Mouse (Mus musculus) heart, embryonic 15.5 days (tissue): Measurements from ENCODE around the gene Susd4. TPM values are rescaled to one million over a fixed set of nuclear protein-coding genes. Genes with fewer than 3 reads are reported as not detected.
A peak's percentile ranks its signal among the peaks of the same experiment; 100 is the strongest.

ENCODE experiments used
- ATAC-seq: fragments of 200-750 bp; cut with Nextera tagmentation; replicated peaks from 2 replicates; pipeline ENCODE4 v1.8.0; 2017; ENCODE audit warnings: low read depth, moderate TSS enrichment; ENCODE audit not compliant: insufficient number of reproducible peaks, insufficient read depth, low FRiP score
- H3K27ac ChIP-seq: fragments of 300-500 bp; sonication (generic); 2 replicates; pipeline ENCODE4 v1.5.1; 2015; ENCODE audit warnings: mild to moderate bottlenecking, inconsistent platforms
- H3K27me3 ChIP-seq: fragments of 300-500 bp; sonication (generic); 2 replicates; pipeline ENCODE4 v1.6.1; 2015; ENCODE audit warnings: inconsistent platforms
- H3K36me3 ChIP-seq: fragments of 300-500 bp; sonication (generic); 2 replicates; pipeline ENCODE4 v1.6.1; 2015; ENCODE audit warnings: mild to moderate bottlenecking, inconsistent platforms
- H3K4me1 ChIP-seq: fragments of 300-500 bp; sonication (generic); replicated peaks from 2 replicates; pipeline ENCODE4 v1.6.1; 2015; ENCODE audit warnings: inconsistent platforms
- H3K4me2 ChIP-seq: fragments of 300-500 bp; sonication (generic); 2 replicates; pipeline ENCODE4 v1.6.1; 2015; ENCODE audit warnings: inconsistent platforms, mild to moderate bottlenecking, moderate library complexity
- H3K4me3 ChIP-seq: fragments of 300-500 bp; sonication (generic); 2 replicates; pipeline ENCODE4 v1.5.1; 2015; ENCODE audit warnings: mild to moderate bottlenecking, inconsistent platforms
- H3K9ac ChIP-seq: fragments of 300-500 bp; sonication (generic); 2 replicates; pipeline ENCODE4 v1.6.1; 2015; ENCODE audit warnings: mild to moderate bottlenecking, inconsistent platforms
- H3K9me3 ChIP-seq: fragments of 300-500 bp; sonication (generic); replicated peaks from 2 replicates; pipeline ENCODE4 v1.6.1; 2016; ENCODE audit warnings: inconsistent platforms
- WGBS: fragments of 180-500 bp; shearing (Covaris S2); methylation state at CpG from one replicate; pipeline ENCODE4 v1.1.7; 2015; ENCODE audit warnings: mixed read lengths; 5-methylcytosine and 5-hydroxymethylcytosine counted together
- polyA plus RNA-seq: library from polyadenylated mRNA; unstranded; fragments of >200 nt; fragmentation: Nextera tagmentation; extraction: Ambion mirVana; gene quantifications from 2 replicates; pipeline ENCODE4 v1.2.1, GENCODE M21; 2015

Susd4 gene
- polyA plus RNA-seq, 1 experiment from 2014 or later, result 4.1 TPM

GRCm38 (mm10) chr1:182818931-182819330 is 55.3 kb downstream of the Susd4 start:
- Histone ChIP-seq H3K27me3 (no peaks in the 10 kb centered on the region), H3K4me2 (no peak overlapping the region), H3K4me3 (no peak overlapping the region), H3K4me1 (peaks cover 25% of the 10 kb centered on the region), H3K9me3 (no peaks in the 10 kb centered on the region), H3K9ac (no peak overlapping the region), H3K36me3 (no peaks in the 10 kb centered on the region), H3K27ac (no peak overlapping the region)
- peak; percentile 12; the same call in 1 of the 2 replicates for ATAC-seq
- WGBS, result 30% methylated on average over 10 of the region's 10 CpGs

- no peak overlapping the region for H3K4me3 ChIP-seq
- H3K4me1 ChIP-seq, result peaks cover 9% of the 10 kb centered on the region
- no peaks in the 10 kb centered on the region for H3K9me3 ChIP-seq
- no peak overlapping the region for H3K4me2 ChIP-seq
- no peak overlapping the region for H3K27ac ChIP-seq
- no peak for ATAC-seq
- WGBS, result 64% methylated on average over 10 of the region's 10 CpGs
- H3K9ac ChIP-seq, result no peak overlapping the region
- H3K36me3 ChIP-seq, result no peaks in the 10 kb centered on the region
- H3K27me3 ChIP-seq, result no peaks in the 10 kb centered on the region
These were observed 59.1 kb downstream of the Susd4 start for GRCm38 (mm10) chr1:182822729-182823128.

GRCm38 (mm10) chr1:182823723-182824421 is 60.2 kb downstream of the Susd4 start:
- peaks cover 3% of the 10 kb centered on the region for H3K4me1 ChIP-seq

GRCm38 (mm10) chr1:182826557-182826956 is 62.9 kb downstream of the Susd4 start:
- WGBS, result 73% methylated on average over 3 of the region's 3 CpGs
- no peak for ATAC-seq

More at GRCm38 (mm10) chr1:182823723-182824421, 60.2 kb downstream of the Susd4 start:
- Histone ChIP-seq H3K9ac (no peak overlapping the region), H3K4me2 (no peak overlapping the region), H3K36me3 (no peaks in the 10 kb centered on the region), H3K9me3 (no peaks in the 10 kb centered on the region), H3K4me3 (no peak overlapping the region), H3K27me3 (no peaks in the 10 kb centered on the region), H3K27ac (no peak overlapping the region)
- no peak for ATAC-seq
- WGBS, result 67% methylated on average over 21 of the region's 21 CpGs

GRCm38 (mm10) chr1:182838061-182838460 is 74.4 kb downstream of the Susd4 start:
- Histone ChIP-seq H3K36me3 (no peaks in the 10 kb centered on the region), H3K9me3 (no peaks in the 10 kb centered on the region), H3K4me2 (no peak overlapping the region), H3K4me3 (no peak overlapping the region), H3K4me1 (peaks cover 3% of the 10 kb centered on the region; the same call in 1 of the 2 replicates), H3K27ac (no peak overlapping the region), H3K9ac (no peak overlapping the region), H3K27me3 (no peaks in the 10 kb centered on the region)
- WGBS, result 77% methylated on average over 6 of the region's 6 CpGs
- no peak for ATAC-seq

More at GRCm38 (mm10) chr1:182826557-182826956, 62.9 kb downstream of the Susd4 start:
- H3K4me2 ChIP-seq, result no peak overlapping the region
- no peaks in the 10 kb centered on the region for H3K9me3 ChIP-seq
- H3K27ac ChIP-seq, result no peak overlapping the region
- H3K27me3 ChIP-seq, result no peaks in the 10 kb centered on the region
- H3K36me3 ChIP-seq, result no peaks in the 10 kb centered on the region
- H3K9ac ChIP-seq, result no peak overlapping the region
- no peak overlapping the region for H3K4me3 ChIP-seq
- no peaks in the 10 kb centered on the region for H3K4me1 ChIP-seq

GRCm38 (mm10) chr1:182839332-182839929 is 75.8 kb downstream of the Susd4 start:
- H3K27ac ChIP-seq, result no peak overlapping the region
- no peak overlapping the region for H3K4me2 ChIP-seq
- peaks cover 3% of the 10 kb centered on the region; the same call in 1 of the 2 replicates for H3K4me1 ChIP-seq
- no peaks in the 10 kb centered on the region for H3K9me3 ChIP-seq
- H3K9ac ChIP-seq, result no peak overlapping the region
- H3K4me3 ChIP-seq, result no peak overlapping the region
- H3K27me3 ChIP-seq, result no peaks in the 10 kb centered on the region
- H3K36me3 ChIP-seq, result no peaks in the 10 kb centered on the region
- ATAC-seq, result no peak; the same call in 1 of the 2 replicates
- 81% methylated on average over 4 of the region's 4 CpGs for WGBS

GRCm38 (mm10) chr1:182840011-182840410 is 76.4 kb downstream of the Susd4 start:
- H3K27ac ChIP-seq, result no peak overlapping the region
- no peak overlapping the region for H3K4me3 ChIP-seq
- no peaks in the 10 kb centered on the region for H3K27me3 ChIP-seq
- H3K4me1 ChIP-seq, result peaks cover 3% of the 10 kb centered on the region; the same call in 1 of the 2 replicates
- H3K4me2 ChIP-seq, result no peak overlapping the region
- no peak for ATAC-seq
- 58% methylated on average over 6 of the region's 6 CpGs for WGBS
- H3K36me3 ChIP-seq, result no peaks in the 10 kb centered on the region
- no peak overlapping the region for H3K9ac ChIP-seq
- H3K9me3 ChIP-seq, result no peaks in the 10 kb centered on the region

GRCm38 (mm10) chr1:182840606-182841005 is 76.9 kb downstream of the Susd4 start:
- 87% methylated on average over 6 of the region's 6 CpGs for WGBS
- no peak overlapping the region for H3K9ac ChIP-seq
- no peak overlapping the region for H3K4me3 ChIP-seq
- no peak for ATAC-seq
- no peaks in the 10 kb centered on the region for H3K36me3 ChIP-seq
- no peaks in the 10 kb centered on the region for H3K27me3 ChIP-seq
- no peak overlapping the region for H3K4me2 ChIP-seq
- peaks cover 3% of the 10 kb centered on the region; the same call in 1 of the 2 replicates for H3K4me1 ChIP-seq
- no peak overlapping the region for H3K27ac ChIP-seq
- no peaks in the 10 kb centered on the region for H3K9me3 ChIP-seq

- 0 out of 2 replicates have a peak, but pooled peaks cover 3% of the 10 kb centered on the region for H3K4me1 ChIP-seq
- H3K36me3 ChIP-seq, result no peaks in the 10 kb centered on the region
- H3K9me3 ChIP-seq, result no peaks in the 10 kb centered on the region
- no peak overlapping the region for H3K4me3 ChIP-seq
- no peak overlapping the region for H3K4me2 ChIP-seq
- no peaks in the 10 kb centered on the region for H3K27me3 ChIP-seq
- H3K27ac ChIP-seq, result no peak overlapping the region
- ATAC-seq, result no peak
- WGBS, result 35% methylated on average over 12 of the region's 12 CpGs
- H3K9ac ChIP-seq, result no peak overlapping the region
These were observed 85.9 kb downstream of the Susd4 start for GRCm38 (mm10) chr1:182849556-182849955.

- 74% methylated on average over 1 of the region's 1 CpGs for WGBS
- Histone ChIP-seq H3K4me3 (no peak overlapping the region), H3K27ac (no peak overlapping the region), H3K4me2 (no peak overlapping the region), H3K27me3 (no peaks in the 10 kb centered on the region), H3K36me3 (no peaks in the 10 kb centered on the region), H3K9me3 (no peaks in the 10 kb centered on the region), H3K4me1 (0 out of 2 replicates have a peak, but pooled peaks cover 3% of the 10 kb centered on the region), H3K9ac (no peak overlapping the region)
- ATAC-seq, result no peak
These were observed 86.4 kb downstream of the Susd4 start for GRCm38 (mm10) chr1:182850080-182850479.

GRCm38 (mm10) chr1:182852158-182852557 is 88.5 kb downstream of the Susd4 start:
- H3K4me1 ChIP-seq, result 0 out of 2 replicates have a peak, but pooled peaks cover 3% of the 10 kb centered on the region
- no peaks in the 10 kb centered on the region for H3K27me3 ChIP-seq
- no peak overlapping the region for H3K9ac ChIP-seq
- ATAC-seq, result no peak
- no peaks in the 10 kb centered on the region for H3K36me3 ChIP-seq
- no peak overlapping the region for H3K27ac ChIP-seq
- H3K4me2 ChIP-seq, result no peak overlapping the region
- no peaks in the 10 kb centered on the region for H3K9me3 ChIP-seq
- 60% methylated on average over 6 of the region's 6 CpGs for WGBS
- no peak overlapping the region for H3K4me3 ChIP-seq
